Mouse (Mus musculus): ENCODE measurements around the gene Mettl16.

- no peak for TF ChIP-seq CTCF (IDR thresholded peaks at IDR 0.05; ENCODE audit: low read depth, low read length)
- no peak for TF ChIP-seq GATA1 (IDR thresholded peaks at IDR 0.05; ENCODE audit: borderline replicate concordance, low read length)
- TF ChIP-seq GATA2 (IDR thresholded peaks at IDR 0.05; ENCODE audit: borderline replicate concordance, low read depth, low read length) = no peak
Observed at GRCm38 (mm10) chr11:74771234-74771633, 604 bp downstream of the Mettl16 start.
